Mouse (Mus musculus) embryonic facial prominence, embryonic 14.5 days (tissue): ENCODE results near the gene Tmem222. TPM values are rescaled to one million over a fixed set of nuclear protein-coding genes. Genes with fewer than 3 reads are reported as not detected.

Experiments used
- ATAC-seq: fragments of 200-750 bp; cut with Nextera tagmentation; 2 replicates; pipeline ENCODE4 v1.8.0; 2017; ENCODE audit warnings: low read depth, moderate number of reproducible peaks, moderate TSS enrichment
- DNase-seq: peaks from one replicate; pipeline ENCODE4 v3.0.0-alpha.2; 2015; ENCODE audit warnings: low spot score
- H3K27ac ChIP-seq: fragments of 300-500 bp; sonication (generic); replicated peaks from 2 replicates; pipeline ENCODE4 v1.5.1; 2014; ENCODE audit warnings: low read depth, mild to moderate bottlenecking, low read length, moderate library complexity
- H3K27me3 ChIP-seq: fragments of 300-500 bp; sonication (generic); replicated peaks from 2 replicates; pipeline ENCODE4 v1.6.1; 2014; ENCODE audit warnings: low read length; ENCODE audit not compliant: control insufficient read depth, insufficient read depth
- H3K36me3 ChIP-seq: fragments of 300-500 bp; sonication (generic); 2 replicates; pipeline ENCODE4 v1.6.1; 2014; ENCODE audit warnings: low read length, mixed read lengths; ENCODE audit not compliant: control insufficient read depth, insufficient read depth
- H3K4me1 ChIP-seq: fragments of 300-500 bp; sonication (generic); 2 replicates; pipeline ENCODE4 v1.6.1; 2014; ENCODE audit warnings: antibody characterized with exemption, low read length; ENCODE audit not compliant: control insufficient read depth, insufficient read depth
- H3K4me2 ChIP-seq: fragments of 300-500 bp; sonication (generic); 2 replicates; pipeline ENCODE4 v1.6.1; 2014; ENCODE audit warnings: low read depth, mild to moderate bottlenecking, low read length, moderate library complexity, mixed read lengths
- H3K4me3 ChIP-seq: fragments of 300-500 bp; sonication (generic); 2 replicates; pipeline ENCODE4 v1.5.1; 2014; ENCODE audit warnings: low read depth, mild to moderate bottlenecking, low read length
- H3K9ac ChIP-seq: fragments of 300-500 bp; sonication (generic); 2 replicates; pipeline ENCODE4 v1.6.1; 2014; ENCODE audit warnings: low read depth, mild to moderate bottlenecking, low read length, moderate library complexity, mixed read lengths
- H3K9me3 ChIP-seq: fragments of 300-500 bp; sonication (generic); 2 replicates; pipeline ENCODE4 v1.6.1; 2016; ENCODE audit warnings: low read length; ENCODE audit not compliant: control insufficient read depth
- WGBS: fragments of 180-500 bp; shearing (Covaris S2); extraction: QIAGEN DNeasy Blood & Tissue Kit; methylation state at CpG from one replicate; pipeline ENCODE4 v1.1.7; 2014; 5-methylcytosine and 5-hydroxymethylcytosine counted together
- polyA plus RNA-seq: library from polyadenylated mRNA; unstranded; fragments of >200 nt; fragmentation: Nextera tagmentation; extraction: Ambion mirVana; gene quantifications from 2 replicates; pipeline ENCODE4 v1.2.1, GENCODE M21; 2014

The Tmem222 gene
- polyA plus RNA-seq, 1 experiment from 2014 or later: 68.3 TPM

GRCm38 (mm10) chr4:133264559-133264958, 13.0 kb downstream of the Tmem222 start:
- peaks cover 55% of the 10 kb centered on the region for H3K36me3 ChIP-seq
- no peaks in the 10 kb centered on the region for H3K4me1 ChIP-seq
- no peak overlapping the region for H3K4me3 ChIP-seq
- no peak for ATAC-seq
- DNase-seq: no peak
- H3K4me2 ChIP-seq: no peak overlapping the region
- WGBS: 94% methylated on average over 2 of the region's 2 CpGs
- no peaks in the 10 kb centered on the region for H3K9me3 ChIP-seq
- H3K27me3 ChIP-seq: no peaks in the 10 kb centered on the region
- no peak overlapping the region for H3K9ac ChIP-seq
- no peak overlapping the region for H3K27ac ChIP-seq

DNA sequence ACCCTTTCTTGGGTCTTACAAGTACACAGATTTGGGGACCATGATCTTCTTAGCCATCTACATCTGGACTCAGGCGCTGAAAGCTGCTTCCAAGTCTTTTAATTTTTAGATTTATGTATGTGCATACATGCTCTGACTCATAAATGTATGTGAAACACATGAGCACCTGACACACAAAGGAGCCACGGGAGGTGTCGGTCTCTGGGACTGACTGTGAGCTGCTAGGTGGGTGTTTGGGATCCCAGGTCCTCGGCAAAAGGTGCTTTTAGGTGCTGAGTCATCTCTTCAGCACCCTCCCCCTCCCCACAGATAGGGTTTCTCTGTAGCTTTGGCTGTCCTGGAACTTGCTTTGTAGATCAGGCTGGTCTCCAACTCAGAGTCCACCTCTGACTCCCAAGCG, 13.8 kb downstream of the Tmem222 start:
- no peak overlapping the region for H3K9ac ChIP-seq
- ATAC-seq: no peak

GRCm38 (mm10) chr4:133262882-133263281, 14.7 kb downstream of the Tmem222 start, which contains the start of gene Sytl1:
Gene Sytl1 (minus strand): TSS chr4:133263113.
- Histone ChIP-seq H3K4me2 (peak within 1 kb of the TSS; percentile 34), H3K4me3 (peak within 1 kb of the TSS; percentile 7; the same call in 1 of the 2 replicates)
- 43% methylated on average over 7 of the region's 7 CpGs for WGBS

More for the DNA sequence above, 13.8 kb downstream of the Tmem222 start:
- 91% methylated on average over 5 of the region's 5 CpGs for WGBS
- no peaks in the 10 kb centered on the region for H3K9me3 ChIP-seq
- no peak overlapping the region for H3K4me3 ChIP-seq
- no peak overlapping the region for H3K27ac ChIP-seq
- peaks cover 47% of the 10 kb centered on the region for H3K36me3 ChIP-seq
- no peaks in the 10 kb centered on the region for H3K4me1 ChIP-seq
- no peak for DNase-seq
- no peaks in the 10 kb centered on the region for H3K27me3 ChIP-seq
- no peak overlapping the region for H3K4me2 ChIP-seq

GRCm38 (mm10) chr4:133262375-133262765, 15.2 kb downstream of the Tmem222 start:
- 57% methylated on average over 7 of the region's 7 CpGs for WGBS
- Histone ChIP-seq H3K9me3 (no peaks in the 10 kb centered on the region), H3K27ac (peak overlapping the region; percentile 36; the same call in 1 of the 2 replicates), H3K36me3 (peaks cover 34% of the 10 kb centered on the region), H3K4me1 (no peaks in the 10 kb centered on the region), H3K4me3 (peak overlapping the region; percentile 7; the same call in 1 of the 2 replicates), H3K4me2 (peak overlapping the region; percentile 34), H3K27me3 (no peaks in the 10 kb centered on the region), H3K9ac (peak overlapping the region; percentile 11; the same call in 1 of the 2 replicates)
- DNase-seq (no peak), ATAC-seq (0 out of 2 replicates have a peak, but pooled peaks have one; percentile 13)

More at GRCm38 (mm10) chr4:133262882-133263281, 14.7 kb downstream of the Tmem222 start, which contains the start of gene Sytl1:
- Histone ChIP-seq H3K27me3 (no peaks in the 10 kb centered on the region), H3K36me3 (peaks cover 39% of the 10 kb centered on the region), H3K9ac (peak within 1 kb of the TSS; percentile 11; the same call in 1 of the 2 replicates), H3K27ac (peak within 1 kb of the TSS; percentile 39; the same call in 1 of the 2 replicates), H3K9me3 (no peaks in the 10 kb centered on the region), H3K4me1 (no peaks in the 10 kb centered on the region)
- ATAC-seq: no peak
- DNase-seq: no peak

- no peaks in the 10 kb centered on the region for H3K4me1 ChIP-seq
- H3K27me3 ChIP-seq: peaks cover 4% of the 10 kb centered on the region; the same call in 1 of the 2 replicates
- peaks cover 28% of the 10 kb centered on the region for H3K36me3 ChIP-seq
- no peak for ATAC-seq
- peak overlapping the region; percentile 11; the same call in 1 of the 2 replicates for H3K9ac ChIP-seq
- no peak for DNase-seq
- 40% methylated on average over 10 of the region's 10 CpGs for WGBS
- H3K4me2 ChIP-seq: peak overlapping the region; percentile 34
- H3K27ac ChIP-seq: peak overlapping the region; percentile 39; the same call in 1 of the 2 replicates
- H3K9me3 ChIP-seq: no peaks in the 10 kb centered on the region
- peak overlapping the region; percentile 7; the same call in 1 of the 2 replicates for H3K4me3 ChIP-seq
Measured at GRCm38 (mm10) chr4:133261641-133262374, 15.8 kb downstream of the Tmem222 start.

- Histone ChIP-seq H3K27ac (no peak overlapping the region), H3K27me3 (peaks cover 16% of the 10 kb centered on the region), H3K4me2 (no peak overlapping the region), H3K9me3 (no peaks in the 10 kb centered on the region), H3K36me3 (no peaks in the 10 kb centered on the region), H3K9ac (no peak overlapping the region), H3K4me1 (no peaks in the 10 kb centered on the region), H3K4me3 (no peak overlapping the region)
- DNase-seq: no peak
- no peak for ATAC-seq
- WGBS: 72% methylated on average over 12 of the region's 12 CpGs
Measured at GRCm38 (mm10) chr4:133257798-133258408, 19.7 kb downstream of the Tmem222 start.

- no peak overlapping the region for H3K9ac ChIP-seq
- no peaks in the 10 kb centered on the region for H3K9me3 ChIP-seq
- DNase-seq (peak; percentile 54), ATAC-seq (no peak)
- WGBS: 42% methylated on average over 7 of the region's 12 CpGs
- H3K4me1 ChIP-seq: no peaks in the 10 kb centered on the region
- H3K27ac ChIP-seq: no peak overlapping the region
- H3K4me3 ChIP-seq: no peak overlapping the region; the same call in 1 of the 2 replicates
- H3K36me3 ChIP-seq: no peaks in the 10 kb centered on the region
- H3K4me2 ChIP-seq: peak overlapping the region; percentile 31
- H3K27me3 ChIP-seq: peaks cover 16% of the 10 kb centered on the region
Measured at GRCm38 (mm10) chr4:133257230-133257629, 20.4 kb downstream of the Tmem222 start.

GRCm38 (mm10) chr4:133256820-133257219, 20.8 kb downstream of the Tmem222 start:
- Histone ChIP-seq H3K9me3 (no peaks in the 10 kb centered on the region), H3K9ac (peak overlapping the region; percentile 42; the same call in 1 of the 2 replicates), H3K4me3 (no peak overlapping the region; the same call in 1 of the 2 replicates), H3K27me3 (peaks cover 18% of the 10 kb centered on the region), H3K4me1 (no peaks in the 10 kb centered on the region), H3K27ac (no peak overlapping the region), H3K36me3 (no peaks in the 10 kb centered on the region), H3K4me2 (peak overlapping the region; percentile 31)
- ATAC-seq (peak; percentile 79), DNase-seq (no peak)
- WGBS: 12% methylated on average over 22 of the region's 24 CpGs
